Mouse (Mus musculus) liver, adult 2 months (tissue): ENCODE results near the gene Dis3l2.

Experiments
- CTCF ChIP-seq: fragments of 200-500 bp; IDR thresholded peaks from 2 replicates; pipeline ENCODE4 v1.5.1; 2011; ENCODE audit warnings: low read depth, low read length, control low read depth
- POLR2A ChIP-seq: fragments of 200-500 bp; IDR thresholded peaks from 2 replicates; pipeline ENCODE4 v1.6.1; 2011; ENCODE audit warnings: low read length, control low read depth; ENCODE audit not compliant: insufficient read depth; ENCODE audit errors: extremely low read depth

- no peak for TF ChIP-seq POLR2A
- no peak for TF ChIP-seq CTCF
These were observed 155.3 kb downstream of the Dis3l2 start for GRCm38 (mm10) chr1:86858876-86859275.
